Mouse (Mus musculus) G1E (cell line): ENCODE measurements at regions not wholly inside any gene's neighbourhood (a gene's known extent, or its start where the extent isn't known, plus 50 kb on each side); places are given as distances from the start of the nearest gene placed in this dataset.

Experiments
- ATAC-seq: 2 replicates; pipeline ENCODE4 v1.8.0; 2016; ENCODE audit warnings: mild to moderate bottlenecking; ENCODE audit not compliant: insufficient number of reproducible peaks, poor library complexity, low FRiP score, severe bottlenecking; ENCODE audit errors: extremely low read depth
- DNase-seq: peaks from one replicate; pipeline ENCODE4 v3.0.0; 2012; ENCODE audit warnings: low spot score
- H3K27me3 ChIP-seq: 2 replicates; pipeline ENCODE4 v1.6.1; 2012; ENCODE audit warnings: mild to moderate bottlenecking, low read length, inconsistent platforms; ENCODE audit not compliant: insufficient read depth
- H3K36me3 ChIP-seq: replicated peaks from 2 replicates; pipeline ENCODE3; 2012; ENCODE audit warnings: mild to moderate bottlenecking, inconsistent platforms
- H3K4me1 ChIP-seq: 2 replicates; pipeline ENCODE4 v1.6.1; 2012; ENCODE audit warnings: low read depth, low read length, inconsistent platforms, mixed read lengths; ENCODE audit not compliant: insufficient read depth
- H3K4me3 ChIP-seq: 2 replicates; pipeline ENCODE4 v1.5.1; 2012; ENCODE audit warnings: low read depth, mild to moderate bottlenecking, inconsistent platforms, low read length, moderate library complexity, mixed read lengths
- H3K9me3 ChIP-seq: replicated peaks from 2 replicates; pipeline ENCODE4 v1.6.1; 2012; ENCODE audit warnings: inconsistent platforms
- CTCF ChIP-seq: IDR thresholded peaks from 2 replicates; pipeline ENCODE4 v1.5.1; 2012; ENCODE audit warnings: low read depth, low read length, inconsistent platforms, mixed read lengths
- GATA1 ChIP-seq: IDR thresholded peaks from 2 replicates; pipeline ENCODE4 v1.6.1; 2012; ENCODE audit warnings: borderline replicate concordance, low read length, inconsistent platforms, mixed read lengths
- GATA2 ChIP-seq: IDR thresholded peaks from 2 replicates; pipeline ENCODE4 v1.6.1; 2012; ENCODE audit warnings: low read depth, low read length, inconsistent platforms, borderline replicate concordance
- POLR2AphosphoS5 ChIP-seq: IDR thresholded peaks from 2 replicates; pipeline ENCODE4 v1.6.1; 2012; ENCODE audit warnings: low read depth, low read length, inconsistent platforms; ENCODE audit not compliant: insufficient replicate concordance
- TAL1 ChIP-seq: conservative IDR thresholded peaks from 2 replicates; pipeline ENCODE4 v1.6.1; 2012; ENCODE audit warnings: low read depth, low read length, inconsistent platforms, mixed read lengths

GRCm38 (mm10) chr7:72442001-72442400 is 135.6 kb upstream of the Mctp2 start:
- H3K4me3 ChIP-seq = no peak overlapping the region
- no peak for TF ChIP-seq CTCF
- TF ChIP-seq GATA2 = no peak
- TF ChIP-seq TAL1 = no peak
- TF ChIP-seq POLR2AphosphoS5 = no peak
- no peak for TF ChIP-seq GATA1
- no peaks in the 10 kb centered on the region for H3K4me1 ChIP-seq
- H3K36me3 ChIP-seq = no peaks in the 10 kb centered on the region
- H3K27me3 ChIP-seq = no peaks in the 10 kb centered on the region
- ATAC-seq (no peak), DNase-seq (no peak)
- H3K9me3 ChIP-seq = peaks cover 25% of the 10 kb centered on the region

DNA sequence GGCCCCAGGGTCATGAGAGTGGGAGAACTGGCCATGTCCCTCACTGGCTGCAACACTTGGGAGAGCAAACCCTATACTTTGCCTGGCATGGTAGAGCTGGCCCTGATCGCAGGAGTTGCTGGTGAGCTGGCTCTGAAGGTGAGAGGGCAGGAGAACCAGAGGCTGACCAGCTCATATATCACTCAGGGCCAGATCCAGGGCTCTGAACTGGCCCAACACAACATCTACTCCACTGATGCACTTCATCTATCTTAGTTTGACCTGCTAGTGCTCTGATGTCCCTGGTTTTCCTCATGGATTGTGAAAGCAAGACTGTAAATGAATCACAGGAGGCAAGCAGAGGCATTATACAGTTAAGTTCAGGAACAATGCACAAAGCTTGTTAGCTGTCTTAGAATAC is 137.6 kb upstream of the Mctp2 start:
- Histone ChIP-seq H3K4me3 (no peak overlapping the region), H3K4me1 (no peaks in the 10 kb centered on the region), H3K9me3 (peaks cover 20% of the 10 kb centered on the region), H3K27me3 (no peaks in the 10 kb centered on the region), H3K36me3 (no peaks in the 10 kb centered on the region)
- DNase-seq (no peak), ATAC-seq (no peak)
- TF ChIP-seq GATA2 = no peak
- no peak for TF ChIP-seq GATA1
- no peak for TF ChIP-seq TAL1
- no peak for TF ChIP-seq POLR2AphosphoS5
- no peak for TF ChIP-seq CTCF

- Histone ChIP-seq H3K4me1 (no peaks in the 10 kb centered on the region), H3K4me3 (no peak overlapping the region), H3K9me3 (peaks cover 20% of the 10 kb centered on the region), H3K27me3 (no peaks in the 10 kb centered on the region), H3K36me3 (no peaks in the 10 kb centered on the region)
- no peak for ATAC-seq
- no peak for DNase-seq
- no peak for TF ChIP-seq GATA1
- TF ChIP-seq TAL1 = no peak
- TF ChIP-seq POLR2AphosphoS5 = no peak
- TF ChIP-seq CTCF = no peak
- TF ChIP-seq GATA2 = no peak
Observed at GRCm38 (mm10) chr7:72444792-72445191, 138.4 kb upstream of the Mctp2 start.

DNA sequence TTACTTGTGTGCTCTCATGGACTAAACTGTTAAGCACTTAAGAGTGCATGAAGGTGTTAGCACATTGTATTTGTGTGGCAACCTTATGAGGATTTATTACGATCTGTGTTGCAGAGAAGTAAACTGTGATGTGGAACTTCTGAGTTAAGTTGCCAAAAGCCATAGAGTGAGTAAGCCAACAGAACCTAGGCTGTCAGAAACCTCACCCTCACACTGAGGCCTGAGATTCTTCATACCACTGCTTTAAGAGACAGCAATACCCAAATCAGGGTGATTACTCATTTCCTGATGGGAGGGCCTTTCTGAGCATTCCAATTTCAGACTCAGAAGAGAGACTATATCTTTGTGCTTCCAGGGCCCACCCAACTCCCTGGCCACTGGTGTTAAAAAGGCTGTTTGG is 140.5 kb upstream of the Mctp2 start:
- ATAC-seq (no peak), DNase-seq (no peak)
- no peaks in the 10 kb centered on the region for H3K36me3 ChIP-seq
- H3K4me1 ChIP-seq = no peaks in the 10 kb centered on the region
- TF ChIP-seq GATA2 (no peak), GATA1 (no peak), POLR2AphosphoS5 (no peak), TAL1 (no peak), CTCF (no peak)
- H3K4me3 ChIP-seq = no peak overlapping the region
- no peaks in the 10 kb centered on the region for H3K27me3 ChIP-seq
- H3K9me3 ChIP-seq = peaks cover 20% of the 10 kb centered on the region

GRCm38 (mm10) chr7:72462978-72463377 is 156.6 kb upstream of the Mctp2 start:
- no peaks in the 10 kb centered on the region for H3K4me1 ChIP-seq
- H3K4me3 ChIP-seq = no peak overlapping the region
- DNase-seq = no peak
- no peaks in the 10 kb centered on the region for H3K27me3 ChIP-seq
- no peaks in the 10 kb centered on the region for H3K36me3 ChIP-seq
- ATAC-seq = no peak
- TF ChIP-seq GATA2 (no peak), TAL1 (no peak), GATA1 (no peak), POLR2AphosphoS5 (no peak), CTCF (no peak)
- H3K9me3 ChIP-seq = peaks cover 9% of the 10 kb centered on the region

GRCm38 (mm10) chr7:72464658-72465057 is 158.2 kb upstream of the Mctp2 start:
- peaks cover 13% of the 10 kb centered on the region for H3K9me3 ChIP-seq
- TF ChIP-seq GATA2 = no peak
- no peak for TF ChIP-seq CTCF
- no peak for TF ChIP-seq GATA1
- no peak for TF ChIP-seq TAL1
- TF ChIP-seq POLR2AphosphoS5 = no peak
- H3K4me1 ChIP-seq = no peaks in the 10 kb centered on the region
- ATAC-seq = no peak
- no peak overlapping the region for H3K4me3 ChIP-seq
- H3K36me3 ChIP-seq = no peaks in the 10 kb centered on the region
- H3K27me3 ChIP-seq = no peaks in the 10 kb centered on the region
- DNase-seq = no peak

- ATAC-seq (no peak), DNase-seq (no peak)
- H3K27me3 ChIP-seq = no peaks in the 10 kb centered on the region
- no peaks in the 10 kb centered on the region for H3K4me1 ChIP-seq
- H3K4me3 ChIP-seq = no peak overlapping the region
- H3K9me3 ChIP-seq = peaks cover 8% of the 10 kb centered on the region
- no peak for TF ChIP-seq POLR2AphosphoS5
- no peak for TF ChIP-seq CTCF
- no peak for TF ChIP-seq TAL1
- no peak for TF ChIP-seq GATA1
- TF ChIP-seq GATA2 = no peak
- no peaks in the 10 kb centered on the region for H3K36me3 ChIP-seq
Observed at GRCm38 (mm10) chr7:72469691-72470090, 163.3 kb upstream of the Mctp2 start.
